20 mouse cellular contexts compared by ENCODE assay signal in genomic region chr2:38555659-38556058, GRCm38 (mm10). TPM values are rescaled to one million over a fixed set of nuclear protein-coding genes. Genes with fewer than 3 reads are reported as not detected.
DNase-seq lines count a peak whose midpoint lies in the region; ATAC-seq and TF ChIP-seq lines count a peak whose summit lies in the region.
"Had no signal": no experiment of that assay in that cellular context is flagged by ENCODE, and none has a peak within 500 bp of the region (broad histone marks: within the 10 kb centered on the region; RNA-seq: fewer than 3 reads in every experiment).

No protein-coding gene starts in this region.

- no peak for TF ChIP-seq POLR2A in lung, adult 2 months (IDR thresholded peaks at IDR 0.05; ENCODE audit: borderline replicate concordance, extremely low read depth, low read depth, low read length)
- TF ChIP-seq POLR2A in ES-Bruce4 (IDR thresholded peaks at IDR 0.05; ENCODE audit: insufficient read depth, low read length): no peak

- 0 out of 2 replicates have a peak, but pooled peaks cover 3% of the 10 kb centered on the region for H3K4me1 ChIP-seq in lung, postnatal 0 days (ENCODE audit: insufficient read depth, low read depth, low read length)
- H3K4me1 ChIP-seq in lung, adult 2 months (ENCODE audit: control insufficient read depth, insufficient read depth, low read length): no peaks in the 10 kb centered on the region
- peaks cover 20% of the 10 kb centered on the region for H3K4me1 ChIP-seq in ES-Bruce4 (ENCODE audit: control insufficient read depth, insufficient read depth, low read length)
- peaks cover 6 to 37% of the 10 kb centered on the region in 2 experiments for H3K4me1 ChIP-seq in ES-E14 (ENCODE audit: control insufficient read depth in 2 of 2, insufficient read depth in 2 of 2, low read length in 2 of 2, poor library complexity in 1 of 2)
- H3K4me1 ChIP-seq: limb, embryonic 15.5 days; liver, embryonic 13.5 days had no signal

- TF ChIP-seq EP300 in lung, postnatal 0 days (IDR thresholded peaks at IDR 0.05): no peak
- TF ChIP-seq EP300 in ES-Bruce4 (IDR thresholded peaks at IDR 0.05; ENCODE audit: insufficient read depth, low read depth, low read length): peak; percentile 81

- in situ Hi-C loops in ES-E14 (cut with MboI; ENCODE audit: low sequenced_read_pairs in 2 of 2, unreplicated experiment in 2 of 2): no loop called here

- no peaks in the 10 kb centered on the region for H3K9me3 ChIP-seq in lung, postnatal 0 days (ENCODE audit: low read length)
- H3K9me3 ChIP-seq in ES-Bruce4 (replicated peaks; ENCODE audit: control insufficient read depth, insufficient read depth, low read length, poor library complexity, severe bottlenecking) (no peaks in the 10 kb centered on the region), ES-E14 (ENCODE audit: control insufficient read depth, insufficient read depth, low read depth, low read length) (no peaks in the 10 kb centered on the region)
- H3K9me3 ChIP-seq: forebrain, embryonic 13.5 days; hindbrain, embryonic 13.5 days; limb, embryonic 10.5 days; limb, embryonic 15.5 days; liver, embryonic 13.5 days; neural tube, embryonic 13.5 days had no signal

- TF ChIP-seq CTCF in lung, postnatal 0 days (IDR thresholded peaks at IDR 0.05): no peak
- no peak for TF ChIP-seq CTCF in lung, adult 2 months (IDR thresholded peaks at IDR 0.05; ENCODE audit: insufficient read depth, low read length)
- no peak for TF ChIP-seq CTCF in ES-Bruce4 (IDR thresholded peaks at IDR 0.05; ENCODE audit: low read depth, low read length)

- no peaks in the 10 kb centered on the region for H3K27me3 ChIP-seq in lung, postnatal 0 days (replicated peaks; ENCODE audit: insufficient read depth, low read length)
- H3K27me3 ChIP-seq in ES-Bruce4 (ENCODE audit: control insufficient read depth, insufficient read depth, low read length, poor library complexity, severe bottlenecking): no peaks in the 10 kb centered on the region
- H3K27me3 ChIP-seq: forebrain, embryonic 13.5 days; hindbrain, embryonic 13.5 days; limb, embryonic 15.5 days; liver, embryonic 13.5 days; neural tube, embryonic 13.5 days had no signal

- H3K9ac ChIP-seq in lung, postnatal 0 days (replicated peaks; ENCODE audit: low read depth): no peak overlapping the region
- no peak overlapping the region for H3K9ac ChIP-seq in ES-Bruce4 (ENCODE audit: low read depth, poor library complexity, severe bottlenecking)
- no peak overlapping the region for H3K9ac ChIP-seq in ES-E14 (ENCODE audit: insufficient read depth, low read depth, low read length, poor library complexity, severe bottlenecking)
- H3K9ac ChIP-seq: forebrain, embryonic 13.5 days; hindbrain, embryonic 13.5 days; limb, embryonic 15.5 days; liver, embryonic 13.5 days; neural tube, embryonic 13.5 days had no signal

- no peak overlapping the region for H3K4me2 ChIP-seq in lung, postnatal 0 days (replicated peaks; ENCODE audit: low read depth, low read length)
- H3K4me2 ChIP-seq: forebrain, embryonic 13.5 days; hindbrain, embryonic 13.5 days; limb, embryonic 15.5 days; liver, embryonic 13.5 days; neural tube, embryonic 13.5 days had no signal

- no peak overlapping the region for H3K4me3 ChIP-seq in lung, postnatal 0 days (ENCODE audit: low read depth, low read length)
- no peak overlapping the region for H3K4me3 ChIP-seq in lung, adult 2 months (replicated peaks; ENCODE audit: extremely low read depth, low read depth, low read length)
- H3K4me3 ChIP-seq in ES-Bruce4 (ENCODE audit: low read depth, low read length) (no peak overlapping the region), ES-E14 (ENCODE audit: insufficient read depth in 1 of 2, low read depth in 1 of 2, low read length in 2 of 2, poor library complexity in 1 of 2, severe bottlenecking in 1 of 2) (no peak overlapping the region)
- H3K4me3 ChIP-seq: forebrain, embryonic 13.5 days; hindbrain, embryonic 13.5 days; limb, embryonic 10.5 days; limb, embryonic 15.5 days; liver, embryonic 13.5 days; neural tube, embryonic 13.5 days had no signal

- DNase-seq in lung, postnatal 0 days (ENCODE audit: low spot score): peak; percentile 53
- DNase-seq in lung, adult 2 months: no peak
- DNase-seq in ES-E14 (ENCODE audit: low read depth, low spot score): no peak
- DNase-seq in lung, postnatal 36 days: peak; percentile 42
- no peak for DNase-seq in adipocyte (ENCODE audit: low spot score)
- DNase-seq: adrenal gland, postnatal 14 days; B cell, adult 2 months; cerebellum, adult 11-12 months; cerebellum, postnatal 10 days; gastrocnemius, postnatal 14 days; kidney, postnatal 14 days; layer of hippocampus, adult 9-11 months; liver, embryonic 13.5 days had no signal

- peak; percentile 69 for ATAC-seq in lung, postnatal 0 days
- ATAC-seq: forebrain, embryonic 13.5 days; intestine, postnatal 0 days had no signal

- H3K27ac ChIP-seq in lung, postnatal 0 days (ENCODE audit: low read length): no peak overlapping the region
- H3K27ac ChIP-seq in ES-Bruce4 (ENCODE audit: insufficient read depth, low read length) (no peak overlapping the region), ES-E14 (ENCODE audit: insufficient read depth, low read depth, low read length, poor library complexity, severe bottlenecking) (peak overlapping the region; percentile 65)
- H3K27ac ChIP-seq: forebrain, embryonic 13.5 days; hindbrain, embryonic 13.5 days; limb, embryonic 10.5 days; limb, embryonic 15.5 days; liver, embryonic 13.5 days; neural tube, embryonic 13.5 days had no signal

- whole genome bisulfite sequencing in lung, postnatal 0 days: 54% methylated on average over 4 of the region's 4 CpGs
- 67% methylated on average over 4 of the region's 4 CpGs for WGBS in lung, adult 2 months

- peaks cover 10% of the 10 kb centered on the region; the same call in 1 of the 2 replicates for H3K36me3 ChIP-seq in lung, postnatal 0 days (ENCODE audit: insufficient read depth, low read length)
- 0 out of 2 replicates have a peak, but pooled peaks cover 2% of the 10 kb centered on the region for H3K36me3 ChIP-seq in ES-Bruce4 (ENCODE audit: control insufficient read depth, insufficient read depth, low read length, poor library complexity, severe bottlenecking)
- H3K36me3 ChIP-seq in ES-E14 (ENCODE audit: control insufficient read depth, insufficient read depth, low read length, poor library complexity, severe bottlenecking): peaks cover 17% of the 10 kb centered on the region; the same call in 1 of the 2 replicates

TF ChIP-seq in ES-E14, 5 proteins besides CTCF, POLR2A, EP300 and RAD21:
- TF ChIP-seq ZNF384 (IDR thresholded peaks at IDR 0.05; ENCODE audit: low read depth, low read length) (no peak), HCFC1 (IDR thresholded peaks at IDR 0.05; ENCODE audit: borderline replicate concordance, insufficient read depth, low read length) (no peak), CHD2 (IDR thresholded peaks at IDR 0.05; ENCODE audit: low read depth, low read length) (no peak), MAFK (IDR thresholded peaks at IDR 0.05; ENCODE audit: insufficient read depth, low read depth, low read length) (no peak), ZC3H11A (IDR thresholded peaks at IDR 0.05; ENCODE audit: borderline replicate concordance, low read depth, low read length) (no peak)

RNA-seq across cellular contexts. Expression of gene Nek6, which starts 44.2 kb away (rescaled TPM):
- 57.8 and 69.4 TPM in 2 replicates for polyA plus RNA-seq in lung, postnatal 0 days (2015; fragmentation: Nextera tagmentation; extraction: Ambion mirVana)
- polyA plus RNA-seq in lung, adult 2 months (2012; rRNA removed): 25.8 and 27.6 TPM in 2 replicates
- 28.9 and 31.3 TPM in 2 replicates for polyA plus RNA-seq in ES-Bruce4 (2011; ENCODE audit: insufficient read depth, insufficient read length, low read depth, missing spikeins)
- 13.4 and 16.9 TPM in 2 replicates for total RNA-seq in ES-E14 (2012; rRNA removed)

Comparison
In these comparisons a context has a peak if more than half of its experiments do, and no peak if none do; other contexts are left out.
1. DNase-seq: peak in lung, postnatal 0 days (single experiment) and lung, postnatal 36 days (single experiment); none in lung, adult 2 months (single experiment), ES-E14 (single experiment) and adipocyte (single experiment).